Mouse (Mus musculus): ENCODE data around the gene Ntf5.

Ntf5 gene

GRCm38 (mm10) chr7:45436444-45436843 lies 22.9 kb downstream of the Ntf5 start:
- peak; percentile 51 for DNase-seq

GRCm38 (mm10) chr7:45437046-45437445 lies 23.6 kb downstream of the Ntf5 start:
- no peak for DNase-seq

DNA sequence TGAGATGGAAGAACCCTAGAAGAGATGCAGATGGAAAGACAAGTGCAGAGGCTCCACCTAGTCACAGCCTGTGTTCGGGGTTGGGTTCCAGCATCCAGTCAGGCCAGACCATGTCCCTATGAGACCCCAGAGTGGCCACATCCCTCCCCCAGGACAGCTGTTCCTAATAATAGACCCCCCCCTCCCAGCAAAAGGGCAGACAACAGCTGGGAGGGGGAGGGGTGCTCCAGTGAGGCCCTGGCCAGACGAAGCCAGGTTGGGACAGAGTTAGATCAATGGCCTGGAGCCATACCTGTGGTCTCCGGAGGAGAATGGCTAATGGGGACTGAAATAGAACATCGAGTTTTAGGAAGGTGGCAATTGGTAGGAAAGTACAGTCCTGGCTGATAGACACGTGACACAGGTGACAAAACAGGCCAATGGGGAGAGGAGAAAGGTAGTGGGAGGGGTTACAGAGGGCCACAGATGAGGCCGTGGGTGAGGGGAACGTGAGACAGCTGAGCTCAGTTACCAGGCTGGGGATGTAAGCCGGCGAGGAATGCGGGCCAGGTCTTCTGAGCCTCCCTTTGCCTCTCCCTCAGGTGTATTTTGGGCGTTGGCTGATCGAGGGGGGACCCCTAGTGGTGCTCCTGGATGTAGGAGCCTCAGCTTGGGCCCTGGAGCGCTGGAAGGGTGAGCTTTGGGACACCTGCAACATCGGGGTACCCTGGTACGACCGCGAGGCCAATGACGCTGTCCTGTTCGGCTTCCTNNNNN lies 24.2 kb downstream of the Ntf5 start, which contains the start of gene Ruvbl2:
TSS of gene Ruvbl2 (minus strand) at position 576 of the 756 bp plus-strand sequence.
- peak; percentile 56 for DNase-seq

DNA sequence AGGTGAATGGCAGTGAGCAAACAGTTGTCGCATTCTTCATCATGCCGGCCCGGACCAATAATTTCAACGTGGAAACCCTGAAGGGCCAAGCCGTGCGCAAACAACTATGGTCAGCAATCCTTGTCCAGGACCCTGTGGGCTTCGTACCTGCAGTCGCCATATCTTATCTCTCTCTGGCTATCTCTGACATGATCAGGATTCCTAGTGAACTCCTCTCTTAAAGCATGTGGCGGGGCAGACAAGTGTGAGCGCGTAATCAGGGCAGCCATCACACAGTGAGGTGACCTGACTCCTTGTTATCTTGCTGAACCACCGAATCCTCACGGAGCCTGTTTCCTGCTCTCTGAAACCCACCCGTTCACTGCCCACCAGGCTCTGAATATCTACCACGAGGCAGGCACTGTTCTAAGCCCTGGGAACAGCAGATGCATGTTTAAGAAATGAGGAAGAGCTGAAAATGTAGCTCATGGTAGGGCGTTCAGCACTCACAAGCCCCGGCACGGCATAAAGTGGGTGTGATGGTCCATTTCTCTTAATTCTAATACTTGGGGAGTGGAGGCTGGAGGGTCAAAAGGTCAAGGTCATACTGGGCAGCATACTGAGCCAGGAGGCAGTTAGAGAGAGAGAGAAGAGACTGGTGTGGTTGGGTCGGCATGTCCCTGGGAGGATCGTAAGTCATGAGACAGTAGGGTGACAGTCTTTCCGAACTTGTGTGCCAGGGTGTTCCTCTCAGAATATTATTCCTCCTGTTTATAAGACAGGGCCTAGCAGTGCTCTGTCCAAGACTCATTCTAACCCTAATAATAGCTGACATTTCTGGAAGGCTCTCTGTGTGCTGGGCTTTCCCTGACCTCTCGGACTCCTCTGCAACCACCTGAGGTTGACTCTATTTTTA lies 30.3 kb downstream of the Ntf5 start:
- no peak for DNase-seq

DNA sequence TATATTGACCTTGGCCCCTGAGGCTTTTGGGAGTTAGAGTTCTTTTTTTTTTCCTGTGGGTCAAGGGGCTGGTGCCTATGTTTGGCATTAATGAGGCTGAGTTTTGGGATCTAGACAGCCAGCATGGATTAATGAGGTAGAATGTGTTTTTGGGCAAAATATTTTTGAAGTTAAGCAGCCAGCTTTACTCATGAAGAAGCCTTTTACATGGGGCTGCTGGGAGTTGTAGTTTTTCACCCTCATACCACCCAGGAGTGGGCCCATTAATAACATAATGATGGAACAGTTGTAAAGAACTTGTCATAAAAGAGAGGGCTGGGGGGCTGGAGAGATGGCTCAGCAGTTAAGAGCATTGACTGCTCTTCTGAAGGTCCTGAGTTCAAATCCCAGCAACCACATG lies 33.1 kb downstream of the Ntf5 start:
- no peak for DNase-seq

DNA sequence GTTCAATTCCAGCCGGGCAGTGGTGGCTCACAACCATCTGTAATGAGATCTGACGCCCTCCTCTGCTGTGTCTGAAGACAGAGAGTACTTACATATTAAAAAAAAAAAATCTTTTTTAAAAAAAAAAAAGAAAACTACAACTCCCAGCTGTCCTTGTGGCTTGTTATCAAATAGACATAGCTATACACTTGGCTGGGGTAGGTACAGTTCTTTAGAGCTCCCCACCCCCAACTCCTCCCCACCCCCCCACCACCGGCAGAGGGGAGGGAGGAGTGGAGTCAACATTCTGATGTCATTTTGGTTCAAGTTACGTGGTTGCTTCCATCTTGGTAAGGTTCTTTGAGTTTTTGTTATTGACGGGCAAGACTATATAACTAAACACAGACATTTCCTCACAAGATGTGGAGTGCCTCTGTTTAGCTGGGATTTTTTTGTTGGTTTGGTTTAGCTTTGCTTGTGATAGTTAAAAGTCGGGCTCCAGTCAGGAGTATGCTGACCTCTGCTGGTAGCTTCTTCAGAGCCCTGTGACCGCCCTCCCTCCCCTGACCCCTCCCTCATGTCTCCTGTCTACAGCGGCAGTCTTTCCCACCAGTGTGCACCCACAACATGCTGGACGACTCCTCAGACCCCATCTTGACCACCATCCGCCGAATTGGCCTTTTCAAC lies 34.0 kb downstream of the Ntf5 start:
- no peak for DNase-seq

DNA sequence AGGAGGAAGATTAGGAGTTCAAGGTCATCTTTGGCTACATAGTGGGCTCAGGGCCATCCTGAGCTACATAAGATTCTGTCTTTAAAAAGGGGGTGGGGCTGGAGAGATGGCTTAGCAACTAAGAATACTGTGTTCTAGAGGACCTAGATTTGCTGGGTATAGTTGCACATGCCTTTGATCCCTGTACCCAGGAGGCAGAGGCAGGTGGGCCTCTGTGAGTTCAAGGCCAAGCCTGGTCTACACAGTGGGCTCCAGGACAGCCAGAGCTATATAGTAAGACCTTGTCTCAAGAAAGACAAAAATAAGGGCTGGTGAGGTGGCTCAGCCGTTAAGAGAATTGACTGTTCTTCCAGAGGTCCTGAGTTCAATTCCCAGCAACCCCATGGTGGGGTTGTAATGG lies 36.5 kb downstream of the Ntf5 start:
- no peak for DNase-seq

- DNase-seq, result peak; percentile 80
Measured at GRCm38 (mm10) chr7:45451344-45451982, 38.0 kb downstream of the Ntf5 start.

- DNase-seq, result peak; percentile 46
Measured at GRCm38 (mm10) chr7:45454971-45455370, 41.5 kb downstream of the Ntf5 start.

DNA sequence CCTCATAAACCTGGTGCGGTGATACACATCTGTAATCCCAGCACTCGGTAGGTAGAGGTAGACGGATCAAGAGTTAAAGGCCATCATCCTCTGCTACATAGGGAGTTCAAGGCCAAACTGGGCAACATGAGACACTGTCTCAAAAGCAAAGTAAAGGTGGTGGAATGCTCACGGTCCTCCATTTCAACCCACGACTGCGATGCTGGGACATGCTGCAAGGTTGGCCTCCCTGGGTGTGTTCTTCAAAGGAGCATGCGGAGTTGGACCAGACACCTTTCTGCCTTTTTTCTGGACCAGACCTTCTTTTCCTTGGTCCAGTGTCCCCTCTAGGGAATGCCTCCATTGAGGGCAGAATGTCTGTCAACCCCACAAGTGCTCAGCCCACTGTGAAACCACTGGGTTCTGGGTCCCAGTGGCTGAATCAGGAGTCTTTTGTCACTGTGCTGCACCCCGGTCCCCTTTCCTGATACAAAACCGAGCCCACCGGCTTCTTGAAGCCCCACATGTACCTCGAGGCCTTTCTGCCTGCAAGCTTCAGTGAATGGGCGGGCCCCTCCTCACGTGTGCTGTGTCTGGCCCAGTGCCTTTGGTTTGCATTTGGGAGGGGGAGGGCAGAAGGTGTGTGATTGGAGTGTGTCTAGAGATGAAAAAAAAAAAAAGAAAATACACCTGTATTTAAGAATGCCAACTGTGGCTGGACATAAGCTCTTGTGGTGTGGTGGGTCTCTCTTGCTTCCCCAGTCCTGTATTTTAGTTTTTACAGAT lies 42.6 kb downstream of the Ntf5 start:
- no peak for DNase-seq

- DNase-seq, result no peak
Measured at GRCm38 (mm10) chr7:45456721-45457203, 43.3 kb downstream of the Ntf5 start.

DNA sequence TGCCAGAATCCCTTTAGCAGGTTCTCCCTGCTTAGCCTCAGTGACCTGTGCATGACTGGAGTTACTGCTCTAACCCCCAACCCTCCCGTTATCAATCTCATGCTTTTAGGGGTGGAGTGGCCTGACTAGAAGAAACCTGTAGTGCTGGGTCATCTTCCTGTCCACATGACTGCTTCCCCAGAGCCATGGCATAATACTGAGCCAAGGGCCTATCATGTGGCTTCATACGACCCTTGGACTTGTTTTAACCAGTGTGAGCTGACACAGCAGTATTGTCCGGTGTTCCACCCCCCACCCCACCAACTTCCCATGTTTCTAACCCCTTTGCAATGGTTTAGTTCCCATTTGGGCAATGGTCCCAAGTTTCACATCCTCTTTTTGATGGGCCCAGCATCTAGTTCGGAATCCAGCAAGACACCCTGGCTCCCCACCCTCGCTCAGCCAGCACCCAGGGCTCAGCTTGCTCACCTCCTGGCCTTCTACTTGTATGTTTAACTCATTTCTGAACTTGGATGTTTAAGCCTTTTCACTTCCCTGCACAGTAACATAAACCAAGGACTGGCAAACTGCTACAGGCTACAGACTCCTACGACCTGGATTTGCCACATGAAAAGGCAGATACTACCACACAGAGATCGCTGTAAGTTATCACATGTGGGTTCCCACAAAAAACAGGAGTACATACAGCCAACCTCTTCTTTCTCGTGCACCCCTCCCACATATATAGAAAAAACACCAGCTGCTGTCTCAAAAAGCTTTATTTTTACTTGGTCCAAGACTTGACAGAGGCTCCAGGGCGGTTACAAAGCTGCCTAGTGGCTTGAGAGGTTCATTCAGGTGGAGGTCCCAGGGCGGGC lies 43.9 kb downstream of the Ntf5 start:
- no peak for DNase-seq

- DNase-seq, result peak; percentile 80
Measured at GRCm38 (mm10) chr7:45458748-45459563, 45.5 kb downstream of the Ntf5 start.

GRCm38 (mm10) chr7:45459564-45460140 lies 46.2 kb downstream of the Ntf5 start, which contains the start of gene Ftl1:
TSS of gene Ftl1 (minus strand) at chr7:45459884.
- DNase-seq, result peak; percentile 98

GRCm38 (mm10) chr7:45460377-45460776 lies 46.9 kb downstream of the Ntf5 start:
- DNase-seq, result peak; percentile 43

DNA sequence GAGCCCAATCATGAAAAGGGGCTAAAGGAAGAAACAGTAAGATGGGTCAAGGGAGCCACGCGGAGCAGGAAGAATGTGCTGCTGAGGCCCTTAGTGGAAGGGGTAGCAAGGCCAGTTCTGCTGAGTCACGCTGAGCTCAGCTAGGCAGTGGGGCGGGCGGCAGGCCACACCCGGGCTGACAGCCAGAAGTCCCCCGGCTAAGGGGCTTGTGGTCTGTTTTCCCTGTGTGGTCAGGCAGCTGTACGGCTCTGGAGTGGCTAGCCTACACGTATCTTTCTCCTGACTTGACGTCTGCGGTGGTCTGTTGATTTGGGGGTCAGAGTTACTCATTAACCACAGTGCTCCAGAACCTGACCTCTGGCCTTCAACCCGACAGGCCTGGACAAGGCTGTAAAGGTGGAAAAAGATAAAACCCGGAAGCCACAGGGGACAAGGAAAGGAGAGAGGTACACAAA lies 47.4 kb downstream of the Ntf5 start:
- DNase-seq, result peak; percentile 61

DNA sequence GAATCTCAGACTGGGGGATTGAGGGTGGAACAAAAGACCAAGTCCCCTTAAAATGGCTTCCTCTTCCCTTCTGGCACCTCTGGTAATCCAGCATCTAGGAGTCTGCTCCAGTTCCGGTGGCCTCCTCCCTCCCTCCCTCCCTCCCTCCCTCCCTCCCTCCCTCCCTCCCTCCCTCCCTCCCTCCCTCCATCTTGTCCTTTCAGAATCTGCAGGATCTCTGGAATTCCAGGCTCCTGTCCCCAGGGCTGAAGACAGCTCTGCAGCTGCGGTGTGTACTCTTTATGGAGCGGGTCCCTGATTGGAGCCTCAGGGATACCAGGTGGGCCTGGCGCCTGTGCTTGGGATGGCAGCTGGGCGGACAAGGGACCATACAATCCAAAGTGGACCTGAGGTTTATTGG lies 47.8 kb downstream of the Ntf5 start:
- no peak for DNase-seq

GRCm38 (mm10) chr7:45461781-45462180 lies 48.3 kb downstream of the Ntf5 start:
- no peak for DNase-seq

DNA sequence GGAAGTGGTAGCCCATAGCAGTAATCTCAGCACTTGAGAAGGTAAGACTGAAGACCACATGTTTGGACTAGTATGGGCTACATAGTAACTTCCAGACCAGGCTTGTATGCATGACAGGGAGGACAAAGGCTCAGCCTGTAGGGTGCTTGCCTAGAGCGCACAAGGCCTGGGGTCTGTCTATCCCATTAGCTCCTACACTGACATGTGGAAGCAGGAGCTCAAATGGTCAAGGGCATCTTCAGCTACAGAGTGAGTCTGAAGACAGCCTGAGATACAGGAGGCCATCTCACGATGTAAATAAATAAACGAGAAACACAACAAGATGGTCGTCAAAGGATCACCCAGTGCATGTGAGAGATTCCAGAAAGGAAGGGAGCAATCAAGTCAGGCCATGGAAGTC lies 48.8 kb downstream of the Ntf5 start:
- DNase-seq, result no peak

Data from cerebellum, adult 11-12 months (tissue).